Mouse (Mus musculus) inflammation-experienced regulatory T-cells (primary cell): ENCODE data around the gene Zfp952. TPM values are rescaled to one million over a fixed set of nuclear protein-coding genes. Genes with fewer than 3 reads are reported as not detected.

Source experiments
- polyA plus RNA-seq, 2 experiments: library from polyadenylated mRNA; unstranded; fragments of 100-300 nt; shearing (Covaris generic); gene quantifications; one replicate each; pipeline ENCODE4 v1.2.1; 2017

Gene Zfp952
- polyA plus RNA-seq, result 10 to 100 TPM; 16.3 to 19.6 TPM

GRCm38 (mm10) chr17:32992699-32993474 lies at the start of gene Zfp952:
Zfp952 (plus strand) TSS chr17:32993129.

GRCm38 (mm10) chr17:32947215-32947914 lies 45.6 kb upstream of the Zfp952 start, which contains the start of gene Cyp4f13:
Cyp4f13 (minus strand) TSS chr17:32947402.

GRCm38 (mm10) chr17:32965623-32966290 lies 27.2 kb upstream of the Zfp952 start, which contains the start of gene Zfp472:
Zfp472 (plus strand) TSS chr17:32965814.

GRCm38 (mm10) chr17:33032900-33033891 lies 40.3 kb downstream of the Zfp952 start, which contains the start of gene Zfp763:
Zfp763 (minus strand) TSS chr17:33033402.

Other genes with a start within 250 kb of the Zfp952 start
- gene Zfp871, start 204.8 kb upstream of the Zfp952 start, polyA plus RNA-seq, result 10 to 100 TPM; 22.0 to 24.6 TPM
- gene Zfp811, start 183.2 kb upstream of the Zfp952 start, polyA plus RNA-seq, result under 1 TPM in 1 of 2 experiments, not detected in 1; 0.75 TPM
- 10 to 100 TPM in 1 of 2 experiments, 1 to 10 TPM in 1; 9.8 to 14.2 TPM for gene Zfp799, start 162.9 kb upstream of the Zfp952 start, polyA plus RNA-seq
- 10 to 100 TPM in 1 of 2 experiments, 1 to 10 TPM in 1; 5.8 to 10.3 TPM for gene Zfp870, start 101.5 kb upstream of the Zfp952 start, polyA plus RNA-seq
- not detected for gene Cyp4f14, start 75.8 kb upstream of the Zfp952 start, polyA plus RNA-seq
- 10 to 100 TPM; 37.9 to 48.2 TPM for gene Cyp4f13, start 45.7 kb upstream of the Zfp952 start, polyA plus RNA-seq
- gene Zfp472, start 27.3 kb upstream of the Zfp952 start, polyA plus RNA-seq, result 10 to 100 TPM; 17.0 to 21.9 TPM
- gene Zfp763, start 40.3 kb downstream of the Zfp952 start, polyA plus RNA-seq, result 10 to 100 TPM in 1 of 2 experiments, 1 to 10 TPM in 1; 8.5 to 12.3 TPM
- gene 4921501E09Rik, start 74.9 kb downstream of the Zfp952 start, polyA plus RNA-seq, result not detected
- gene Zfp563, start 96.2 kb downstream of the Zfp952 start, polyA plus RNA-seq, result 1 to 10 TPM; 5.1 to 5.2 TPM
- gene Morc2b, start 146.6 kb downstream of the Zfp952 start, polyA plus RNA-seq, result 1 to 10 TPM in 1 of 2 experiments, under 1 TPM in 1; 0.12 to 1.7 TPM
- not detected for gene Olfr55, start 175.3 kb downstream of the Zfp952 start, polyA plus RNA-seq
- gene Olfr239, start 198.2 kb downstream of the Zfp952 start, polyA plus RNA-seq, result not detected
- gene Olfr1564, start 228.6 kb downstream of the Zfp952 start, polyA plus RNA-seq, result not detected